Mouse (Mus musculus) embryonic facial prominence, embryonic 12.5 days (tissue): ENCODE data around the gene Gm37240. TPM values are rescaled to one million over a fixed set of nuclear protein-coding genes. Genes with fewer than 3 reads are reported as not detected.

Experiments
- ATAC-seq: fragments of 200-750 bp; cut with Nextera tagmentation; 2 replicates; pipeline ENCODE4 v1.8.0; 2017; ENCODE audit not compliant: insufficient number of reproducible peaks, insufficient read depth, low FRiP score, low TSS enrichment
- H3K27ac ChIP-seq: fragments of 300-500 bp; sonication (generic); 2 replicates; pipeline ENCODE4 v1.5.1; 2016; ENCODE audit warnings: mild to moderate bottlenecking
- H3K27me3 ChIP-seq: fragments of 300-500 bp; sonication (generic); 2 replicates; pipeline ENCODE4 v1.6.1; 2016; ENCODE audit warnings: mild to moderate bottlenecking, moderate library complexity
- H3K36me3 ChIP-seq: fragments of 300-500 bp; sonication (generic); 2 replicates; pipeline ENCODE4 v1.6.1; 2016; ENCODE audit warnings: mild to moderate bottlenecking
- H3K4me1 ChIP-seq: fragments of 300-500 bp; sonication (generic); 2 replicates; pipeline ENCODE4 v1.6.1; 2016
- H3K4me2 ChIP-seq: fragments of 300-500 bp; sonication (generic); replicated peaks from 2 replicates; pipeline ENCODE4 v1.6.1; 2016; ENCODE audit warnings: mild to moderate bottlenecking, moderate library complexity
- H3K4me3 ChIP-seq: fragments of 300-500 bp; sonication (generic); 2 replicates; pipeline ENCODE4 v1.5.1; 2016; ENCODE audit warnings: mild to moderate bottlenecking
- H3K9ac ChIP-seq: fragments of 300-500 bp; sonication (generic); 2 replicates; pipeline ENCODE4 v1.6.1; 2016; ENCODE audit warnings: mild to moderate bottlenecking, moderate library complexity
- H3K9me3 ChIP-seq: fragments of 300-500 bp; sonication (generic); 2 replicates; pipeline ENCODE4 v1.6.1; 2016; ENCODE audit warnings: mild to moderate bottlenecking, moderate library complexity
- WGBS: fragments of 180-500 bp; shearing (Covaris S2); methylation state at CpG from one replicate; pipeline ENCODE4 v1.1.7; 2016; 5-methylcytosine and 5-hydroxymethylcytosine counted together
- polyA plus RNA-seq: library from polyadenylated mRNA; unstranded; fragments of >200 nt; fragmentation: Nextera tagmentation; extraction: Ambion mirVana; gene quantifications from 2 replicates; pipeline ENCODE4 v1.2.1, GENCODE M21; 2016

The Gm37240 gene
- polyA plus RNA-seq, 1 experiment from 2014 or later, result 4.0 TPM

DNA sequence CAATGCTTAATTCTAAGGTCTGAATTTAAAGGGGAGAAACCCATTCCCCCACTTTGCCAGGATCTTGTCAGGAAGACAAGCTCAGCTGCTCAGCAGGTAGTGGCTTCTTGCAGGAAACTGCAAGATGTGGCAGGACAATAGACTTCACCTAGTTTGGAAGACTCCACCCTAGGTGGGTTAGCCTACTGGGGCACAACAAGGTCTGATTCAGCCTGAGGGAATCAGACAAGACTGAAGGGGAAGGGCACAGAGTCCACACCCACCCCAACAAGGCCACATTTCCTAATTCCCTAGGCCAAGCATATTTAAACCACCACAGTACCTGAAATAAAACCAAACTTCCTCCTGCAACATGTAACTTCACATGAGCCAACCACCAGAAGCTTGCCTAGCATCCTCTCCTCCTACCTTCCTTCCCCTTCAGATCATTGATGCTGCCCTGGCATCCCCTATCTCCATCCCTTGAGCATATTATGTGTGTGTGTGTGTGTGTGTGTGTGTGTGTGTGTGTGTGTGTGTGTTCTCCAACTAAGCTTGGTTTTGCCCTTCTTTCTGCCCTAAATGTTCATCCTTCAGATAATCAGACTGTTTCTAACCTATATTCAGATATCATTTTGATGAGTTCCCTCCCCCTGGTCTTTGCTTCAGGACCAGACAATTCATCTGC is 489.4 kb downstream of the Gm37240 start:
- no peaks in the 10 kb centered on the region for H3K36me3 ChIP-seq
- ATAC-seq, result no peak
- no peak overlapping the region for H3K9ac ChIP-seq
- H3K4me3 ChIP-seq, result no peak overlapping the region
- H3K9me3 ChIP-seq, result 0 out of 2 replicates have a peak, but pooled peaks cover 6% of the 10 kb centered on the region
- H3K4me1 ChIP-seq, result no peaks in the 10 kb centered on the region
- no peaks in the 10 kb centered on the region for H3K27me3 ChIP-seq
- no peak overlapping the region for H3K4me2 ChIP-seq
- H3K27ac ChIP-seq, result no peak overlapping the region

GRCm38 (mm10) chr3:85393395-85393794 is 493.9 kb downstream of the Gm37240 start:
- ATAC-seq, result no peak
- Histone ChIP-seq H3K36me3 (no peaks in the 10 kb centered on the region), H3K9me3 (0 out of 2 replicates have a peak, but pooled peaks cover 6% of the 10 kb centered on the region), H3K9ac (no peak overlapping the region), H3K4me1 (no peaks in the 10 kb centered on the region), H3K4me3 (no peak overlapping the region), H3K4me2 (no peak overlapping the region), H3K27ac (no peak overlapping the region), H3K27me3 (no peaks in the 10 kb centered on the region)
- 90% methylated on average over 3 of the region's 3 CpGs for WGBS

DNA sequence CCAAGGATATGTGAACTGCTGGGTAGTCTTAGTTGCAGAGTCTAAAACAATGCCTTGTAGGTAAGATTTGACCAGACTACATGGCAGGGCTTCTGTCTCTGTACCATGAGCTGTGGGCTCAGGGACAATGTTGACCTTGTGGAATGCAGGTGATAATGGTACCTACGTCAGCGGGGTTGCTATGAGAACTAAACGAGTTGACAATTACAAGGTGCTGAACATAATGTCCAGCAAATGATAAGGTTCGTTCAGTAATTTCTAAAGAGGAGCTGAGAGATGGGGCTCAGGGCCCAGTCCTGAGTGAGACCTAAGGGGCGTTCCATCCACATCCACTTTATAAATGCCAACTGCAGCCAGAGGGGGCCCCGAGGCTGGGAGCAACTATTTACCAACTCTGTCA is 495.6 kb downstream of the Gm37240 start:
- Histone ChIP-seq H3K4me3 (no peak overlapping the region), H3K9ac (no peak overlapping the region), H3K27me3 (no peaks in the 10 kb centered on the region), H3K4me1 (no peaks in the 10 kb centered on the region), H3K9me3 (0 out of 2 replicates have a peak, but pooled peaks cover 6% of the 10 kb centered on the region), H3K27ac (no peak overlapping the region), H3K36me3 (no peaks in the 10 kb centered on the region), H3K4me2 (no peak overlapping the region)
- ATAC-seq, result no peak
- WGBS, result 94% methylated on average over 6 of the region's 6 CpGs

- no peaks in the 10 kb centered on the region for H3K27me3 ChIP-seq
- ATAC-seq, result no peak
- H3K4me3 ChIP-seq, result no peak overlapping the region
- no peak overlapping the region for H3K27ac ChIP-seq
- 81% methylated on average over 2 of the region's 2 CpGs for WGBS
- no peaks in the 10 kb centered on the region for H3K4me1 ChIP-seq
- H3K9me3 ChIP-seq, result 0 out of 2 replicates have a peak, but pooled peaks cover 2% of the 10 kb centered on the region
- H3K4me2 ChIP-seq, result no peak overlapping the region
- no peaks in the 10 kb centered on the region for H3K36me3 ChIP-seq
- no peak overlapping the region for H3K9ac ChIP-seq
Measured at GRCm38 (mm10) chr3:85391111-85391510, 496.2 kb downstream of the Gm37240 start.

DNA sequence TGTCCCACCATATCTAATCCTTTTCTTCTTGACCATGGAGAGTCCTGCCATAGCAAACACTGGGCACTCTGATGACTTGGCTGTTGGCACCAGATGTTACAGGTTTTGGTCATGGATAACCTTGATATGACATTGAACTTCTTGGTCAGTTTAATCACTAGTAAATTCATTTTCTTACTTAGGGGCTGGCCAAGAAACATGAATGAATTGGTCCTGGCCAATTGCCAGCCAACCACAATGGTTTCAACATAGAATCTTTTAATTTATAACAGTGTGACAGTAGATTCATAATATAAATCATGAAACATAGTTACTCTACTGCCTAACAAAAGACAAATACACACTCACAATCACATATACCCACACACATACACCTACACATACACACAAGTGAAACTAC is 501.9 kb downstream of the Gm37240 start:
- Histone ChIP-seq H3K27ac (no peak overlapping the region), H3K36me3 (no peaks in the 10 kb centered on the region), H3K9me3 (no peaks in the 10 kb centered on the region), H3K9ac (no peak overlapping the region), H3K4me1 (no peaks in the 10 kb centered on the region), H3K4me2 (no peak overlapping the region), H3K4me3 (no peak overlapping the region), H3K27me3 (no peaks in the 10 kb centered on the region)
- ATAC-seq, result no peak

- no peak for ATAC-seq
- no peaks in the 10 kb centered on the region for H3K36me3 ChIP-seq
- H3K9me3 ChIP-seq, result no peaks in the 10 kb centered on the region
- no peak overlapping the region for H3K9ac ChIP-seq
- WGBS, result 82% methylated on average over 3 of the region's 3 CpGs
- no peak overlapping the region for H3K4me3 ChIP-seq
- no peaks in the 10 kb centered on the region for H3K4me1 ChIP-seq
- no peaks in the 10 kb centered on the region for H3K27me3 ChIP-seq
- H3K4me2 ChIP-seq, result no peak overlapping the region
- no peak overlapping the region for H3K27ac ChIP-seq
Measured at GRCm38 (mm10) chr3:85383330-85383729, 504.0 kb downstream of the Gm37240 start.

DNA sequence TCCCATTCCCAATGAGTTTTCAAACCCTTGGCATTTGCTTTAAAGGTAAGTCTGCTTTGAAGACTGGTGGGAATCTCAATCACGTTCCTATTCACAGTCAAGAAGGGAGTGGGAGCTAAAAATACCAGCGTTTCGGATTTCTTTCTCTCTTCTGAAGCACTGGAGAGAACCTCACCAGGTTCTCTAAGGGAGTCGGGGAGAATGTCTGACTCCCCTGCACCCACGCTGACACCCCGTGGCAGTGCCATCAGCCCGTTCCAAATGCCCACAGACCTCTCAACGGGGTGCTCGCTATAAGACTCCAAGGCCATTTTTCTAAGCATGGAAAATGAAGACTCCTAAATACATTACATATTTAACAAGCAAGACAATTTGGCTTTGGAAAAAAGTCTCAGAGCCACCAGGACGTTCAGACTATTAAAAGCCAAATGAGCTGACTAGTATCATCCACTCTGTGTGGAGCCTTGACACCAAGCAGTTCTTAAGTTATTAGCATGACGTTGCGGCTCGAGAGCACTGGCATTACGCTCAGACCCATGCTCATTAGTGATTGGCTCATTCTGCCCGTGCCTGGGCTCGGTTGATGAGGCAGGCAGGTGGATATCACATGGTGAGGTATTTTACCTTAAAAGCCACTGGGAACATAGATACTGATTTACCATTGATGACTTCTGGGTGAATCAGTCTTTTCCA is 508.5 kb downstream of the Gm37240 start:
- WGBS, result 50% methylated on average over 16 of the region's 16 CpGs
- no peak overlapping the region for H3K4me3 ChIP-seq
- no peak overlapping the region for H3K9ac ChIP-seq
- no peaks in the 10 kb centered on the region for H3K4me1 ChIP-seq
- no peaks in the 10 kb centered on the region for H3K27me3 ChIP-seq
- no peaks in the 10 kb centered on the region for H3K9me3 ChIP-seq
- no peaks in the 10 kb centered on the region for H3K36me3 ChIP-seq
- no peak overlapping the region for H3K4me2 ChIP-seq
- no peak overlapping the region for H3K27ac ChIP-seq
- ATAC-seq, result no peak

DNA sequence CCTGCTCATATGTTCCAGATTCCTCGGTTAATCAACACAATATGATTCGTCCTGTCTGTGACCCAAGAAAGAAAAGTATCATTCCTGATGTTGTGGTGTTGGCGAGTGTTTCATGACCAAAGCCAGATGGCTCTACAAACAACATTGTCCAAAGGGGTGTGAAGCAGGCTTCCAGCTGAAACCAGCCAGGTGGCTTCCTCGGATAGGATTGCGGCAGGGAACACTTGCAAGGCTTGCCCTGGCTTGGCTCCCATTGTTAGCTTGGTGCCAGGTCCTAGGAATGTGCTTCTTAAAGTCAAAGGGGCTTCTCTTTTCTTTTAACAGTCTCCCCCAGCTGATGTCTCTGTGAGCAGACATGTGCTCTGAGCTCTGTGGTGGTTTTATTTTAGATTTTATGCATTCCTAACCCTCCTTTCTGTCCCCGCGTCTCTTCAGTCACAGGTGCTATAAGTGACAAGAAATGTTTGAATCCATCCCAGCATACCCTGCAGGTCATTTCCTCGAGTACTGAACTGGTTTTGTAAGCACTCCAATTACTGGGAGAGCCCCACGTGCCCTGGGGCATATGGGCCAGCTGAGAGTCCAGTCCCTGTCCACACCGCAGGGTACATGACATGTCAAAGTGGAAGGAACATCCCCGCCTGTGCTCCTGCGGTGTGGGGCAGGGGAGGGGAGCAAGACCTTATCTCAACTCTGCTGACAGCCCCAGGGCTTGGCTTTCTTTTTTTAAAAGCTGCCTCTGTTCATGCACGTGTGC is 509.2 kb downstream of the Gm37240 start:
- 30% methylated on average over 13 of the region's 13 CpGs for WGBS

GRCm38 (mm10) chr3:85377505-85377904 is 509.8 kb downstream of the Gm37240 start:
- 85% methylated on average over 3 of the region's 3 CpGs for WGBS
- Histone ChIP-seq H3K9me3 (no peaks in the 10 kb centered on the region), H3K27ac (no peak overlapping the region), H3K4me2 (no peak overlapping the region), H3K36me3 (no peaks in the 10 kb centered on the region), H3K4me1 (no peaks in the 10 kb centered on the region), H3K27me3 (no peaks in the 10 kb centered on the region), H3K9ac (no peak overlapping the region), H3K4me3 (no peak overlapping the region)
- no peak for ATAC-seq

More for the DNA sequence above, 509.2 kb downstream of the Gm37240 start:
- ATAC-seq, result no peak
- Histone ChIP-seq H3K9ac (no peak overlapping the region), H3K27ac (no peak overlapping the region), H3K27me3 (no peaks in the 10 kb centered on the region), H3K36me3 (no peaks in the 10 kb centered on the region), H3K4me1 (no peaks in the 10 kb centered on the region), H3K4me3 (no peak overlapping the region), H3K4me2 (no peak overlapping the region), H3K9me3 (no peaks in the 10 kb centered on the region)

DNA sequence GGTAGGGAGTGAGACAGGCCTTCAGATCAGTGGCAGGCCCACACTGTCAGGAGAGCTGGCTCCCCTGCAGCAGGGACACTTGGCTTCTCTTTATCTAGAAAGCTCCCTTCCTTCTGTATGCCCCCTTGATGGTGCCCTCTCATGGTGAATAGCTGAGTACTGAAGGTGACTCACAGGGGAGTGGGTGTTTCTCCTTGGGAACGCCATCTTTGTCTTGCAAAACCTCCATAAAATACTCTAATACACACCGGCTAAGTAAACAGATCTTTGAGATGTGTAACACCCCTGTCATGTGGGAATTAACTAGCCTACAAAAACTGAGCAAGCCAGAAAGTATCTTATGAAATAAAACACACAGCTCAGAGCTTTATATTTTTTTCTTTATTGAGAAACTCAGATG is 510.8 kb downstream of the Gm37240 start:
- 78% methylated on average over 2 of the region's 2 CpGs for WGBS
- no peak overlapping the region for H3K27ac ChIP-seq
- no peaks in the 10 kb centered on the region for H3K9me3 ChIP-seq
- no peaks in the 10 kb centered on the region for H3K4me1 ChIP-seq
- no peak overlapping the region for H3K4me3 ChIP-seq
- no peaks in the 10 kb centered on the region for H3K36me3 ChIP-seq
- no peaks in the 10 kb centered on the region for H3K27me3 ChIP-seq
- H3K9ac ChIP-seq, result no peak overlapping the region
- no peak overlapping the region for H3K4me2 ChIP-seq
- no peak for ATAC-seq

- Histone ChIP-seq H3K9me3 (no peaks in the 10 kb centered on the region), H3K4me3 (no peak overlapping the region), H3K4me2 (no peak overlapping the region), H3K9ac (no peak overlapping the region), H3K27me3 (no peaks in the 10 kb centered on the region), H3K4me1 (no peaks in the 10 kb centered on the region), H3K36me3 (no peaks in the 10 kb centered on the region), H3K27ac (no peak overlapping the region)
- ATAC-seq, result no peak
- WGBS, result 5% methylated on average over 3 of the region's 3 CpGs
Measured at GRCm38 (mm10) chr3:85373039-85373438, 514.3 kb downstream of the Gm37240 start.

DNA sequence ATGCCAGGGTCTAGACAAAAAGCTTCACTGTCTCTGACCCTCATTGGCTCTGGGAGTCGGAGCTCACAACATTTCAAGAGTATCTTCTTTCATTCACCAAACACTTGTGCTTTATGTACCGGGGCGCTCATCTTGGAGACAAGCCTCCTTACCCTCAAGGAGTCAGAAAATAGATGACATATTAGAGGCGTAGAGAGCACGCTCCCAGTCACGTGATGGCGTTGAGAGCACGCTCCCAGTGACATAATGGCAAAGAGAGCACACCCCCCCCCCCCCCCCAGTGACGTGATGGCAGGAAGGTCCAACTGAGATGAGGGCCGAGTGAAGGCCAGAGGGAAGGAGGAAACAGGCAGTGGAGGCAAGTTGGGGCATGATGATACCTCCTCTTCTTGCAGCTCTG is 517.5 kb downstream of the Gm37240 start:
- 74% methylated on average over 9 of the region's 10 CpGs for WGBS
- Histone ChIP-seq H3K27ac (no peak overlapping the region), H3K4me3 (no peak overlapping the region), H3K27me3 (no peaks in the 10 kb centered on the region), H3K9ac (no peak overlapping the region), H3K36me3 (no peaks in the 10 kb centered on the region), H3K4me2 (no peak overlapping the region), H3K4me1 (no peaks in the 10 kb centered on the region), H3K9me3 (no peaks in the 10 kb centered on the region)
- no peak for ATAC-seq
